Mouse (Mus musculus) granulocyte monocyte progenitor cell, adult 5-6 weeks (primary cell): ENCODE data around the gene Agbl1. TPM values are rescaled to one million over a fixed set of nuclear protein-coding genes. Genes with fewer than 3 reads are reported as not detected.

Source experiments
- ATAC-seq: replicated peaks from 2 replicates; pipeline ENCODE4 v1.8.0; 2016; ENCODE audit warnings: mild to moderate bottlenecking, moderate TSS enrichment, inconsistent platforms; ENCODE audit not compliant: poor library complexity, severe bottlenecking
- total RNA-seq, 2 experiments: library from RNA; stranded (forward) in 1 of 2; stranded (reverse) in 1 of 2; fragments of 200-712, 200-1000 nt in 1 of 2; fragments of >200 nt in 1 of 2; fragmentation: Nextera tagmentation in 1 of 2; gene quantifications; 2 replicates each; pipeline ENCODE4 v1.2.3; 2014 to 2017

The Agbl1 gene
- total RNA-seq, 2 experiments from 2014 or later = not detected

DNA sequence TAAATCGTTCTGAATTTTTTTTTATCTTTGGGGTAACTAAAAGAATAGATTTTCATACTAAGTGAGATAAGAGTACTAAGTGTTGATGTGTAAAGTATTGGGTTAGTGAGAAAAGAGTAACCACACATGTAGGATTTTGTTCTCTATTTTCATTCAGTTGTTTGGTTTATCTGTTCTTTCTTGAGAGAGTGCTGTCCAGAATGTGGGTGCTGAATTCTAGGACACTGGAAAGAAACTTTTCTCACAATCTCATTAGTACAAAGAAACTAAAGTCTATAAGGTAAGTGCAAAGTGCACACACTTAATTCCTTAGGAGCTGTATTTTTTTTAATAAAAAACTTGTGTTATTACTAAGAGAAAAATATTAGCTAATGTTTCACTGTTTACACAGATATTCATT, 674.4 kb downstream of the Agbl1 start:
- ATAC-seq = no peak

DNA sequence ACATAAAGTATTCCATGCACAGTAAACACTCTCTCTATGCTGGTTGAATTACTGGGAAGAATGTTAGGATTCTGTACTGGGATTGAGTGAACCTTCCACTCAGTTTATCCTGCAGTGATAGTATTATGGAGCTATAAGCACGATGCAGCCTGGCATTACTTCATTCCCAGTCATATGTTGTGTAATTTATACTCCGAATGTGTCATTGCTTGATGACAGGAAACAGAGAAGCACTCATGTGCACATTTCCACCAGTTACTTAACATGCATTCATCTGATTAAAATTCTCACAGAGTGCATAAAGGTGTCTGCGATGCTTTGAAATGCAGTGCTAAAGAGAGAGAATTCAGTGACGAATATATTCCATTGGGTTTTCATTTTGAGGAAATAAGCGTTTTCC, 682.0 kb downstream of the Agbl1 start:
- ATAC-seq = no peak

DNA sequence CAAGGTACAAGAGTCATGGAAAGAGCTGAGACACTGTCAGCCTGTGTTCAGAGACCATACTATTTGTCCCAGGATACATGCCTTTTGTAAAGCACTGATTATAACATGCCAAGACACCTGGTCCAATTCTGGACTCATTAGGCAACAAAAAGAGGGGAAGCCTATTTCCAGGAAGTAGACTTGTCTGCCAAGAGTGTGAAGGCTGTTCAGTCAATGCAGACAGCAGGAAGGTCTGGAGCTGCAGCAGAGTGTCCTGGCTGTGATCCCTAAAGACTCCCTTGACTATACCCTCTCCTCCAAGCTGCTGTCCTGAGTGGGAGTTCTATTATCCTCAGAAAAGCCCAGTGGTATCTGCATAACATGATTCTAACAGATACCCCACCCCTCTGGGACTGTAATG, 689.2 kb downstream of the Agbl1 start:
- ATAC-seq = no peak

DNA sequence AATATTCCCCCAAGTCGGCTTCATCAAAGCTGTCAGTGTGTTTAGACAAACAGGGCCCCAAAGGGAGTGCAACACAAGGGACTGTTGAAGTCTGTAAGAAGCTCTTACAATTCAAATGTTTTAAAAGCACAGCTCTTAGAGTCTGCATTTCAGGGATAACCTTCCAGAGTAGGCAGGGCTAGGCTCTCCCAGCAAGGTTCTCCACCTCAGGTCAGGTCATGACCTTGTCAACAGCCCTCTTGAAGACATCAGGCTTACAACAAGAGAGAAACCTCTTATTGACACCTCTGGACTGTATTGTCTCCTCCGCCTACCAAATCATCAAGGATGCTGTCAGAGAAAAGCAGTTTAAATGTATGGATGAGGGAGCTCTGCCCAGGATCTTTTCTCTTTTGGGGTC, 692.0 kb downstream of the Agbl1 start:
- no peak for ATAC-seq

DNA sequence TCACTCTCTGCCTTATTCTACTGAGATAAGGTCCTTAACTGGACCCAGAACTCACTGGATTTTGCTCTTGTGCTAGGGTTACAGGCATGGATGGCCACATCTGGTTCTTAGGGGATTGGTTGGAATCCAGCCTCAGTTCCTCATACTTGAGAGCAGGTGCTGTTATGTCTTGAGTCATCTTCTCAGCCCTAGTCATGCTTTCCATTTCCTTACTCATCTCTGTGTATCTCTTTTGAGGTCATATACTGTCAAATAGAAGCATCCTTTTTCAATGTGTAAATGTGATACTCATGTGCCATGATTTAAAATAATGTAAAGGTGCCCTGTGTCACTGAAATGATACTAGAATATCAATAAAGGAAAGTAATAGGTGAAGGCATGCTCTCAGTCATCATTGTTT, 705.5 kb downstream of the Agbl1 start:
- ATAC-seq = no peak

GRCm38 (mm10) chr7:76941531-76941930, 711.8 kb downstream of the Agbl1 start:
- ATAC-seq = peak; percentile 53

GRCm38 (mm10) chr7:76971334-76971733, 741.6 kb downstream of the Agbl1 start:
- ATAC-seq = 0 out of 2 replicates have a peak, but pooled peaks have one; percentile 35

DNA sequence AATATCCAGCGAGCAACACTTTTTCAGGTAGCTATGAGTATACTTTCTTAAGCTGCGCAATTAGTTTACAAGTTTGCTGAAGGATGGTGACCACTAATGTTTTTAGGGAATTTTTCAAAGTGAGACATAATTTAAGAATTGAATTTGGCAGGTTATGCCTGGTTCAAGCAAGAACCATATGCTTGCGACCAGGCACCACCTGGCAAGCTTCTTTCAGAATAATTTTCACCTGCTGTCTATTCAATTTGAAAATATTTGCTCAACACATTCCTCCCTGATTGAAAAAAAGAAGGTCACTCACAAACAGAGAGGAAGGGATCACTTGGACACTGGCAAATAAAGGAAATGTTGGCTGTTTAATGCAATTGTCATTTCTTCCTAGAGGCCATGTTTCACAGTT, 779.9 kb downstream of the Agbl1 start:
- no peak for ATAC-seq

- ATAC-seq = no peak
Measured at GRCm38 (mm10) chr7:77029019-77029418, 799.3 kb downstream of the Agbl1 start.

DNA sequence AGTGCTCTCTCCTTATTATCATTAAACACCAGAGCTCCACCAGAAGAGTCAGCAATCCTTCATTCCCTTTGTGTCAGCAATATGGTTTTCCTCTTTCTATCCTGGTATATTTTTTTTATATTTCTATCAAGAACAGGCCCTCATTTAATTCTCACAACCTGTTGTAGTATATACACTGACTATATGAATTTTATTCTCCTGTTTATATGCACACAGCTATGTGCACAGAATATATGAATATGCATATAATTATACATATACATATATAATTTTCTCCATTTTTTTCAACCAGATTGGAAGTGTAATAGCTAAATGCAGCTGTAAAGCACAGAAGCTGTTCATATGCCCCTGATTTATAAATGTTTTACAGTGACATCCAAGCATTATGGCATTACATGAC, 846.3 kb downstream of the Agbl1 start:
- no peak for ATAC-seq

DNA sequence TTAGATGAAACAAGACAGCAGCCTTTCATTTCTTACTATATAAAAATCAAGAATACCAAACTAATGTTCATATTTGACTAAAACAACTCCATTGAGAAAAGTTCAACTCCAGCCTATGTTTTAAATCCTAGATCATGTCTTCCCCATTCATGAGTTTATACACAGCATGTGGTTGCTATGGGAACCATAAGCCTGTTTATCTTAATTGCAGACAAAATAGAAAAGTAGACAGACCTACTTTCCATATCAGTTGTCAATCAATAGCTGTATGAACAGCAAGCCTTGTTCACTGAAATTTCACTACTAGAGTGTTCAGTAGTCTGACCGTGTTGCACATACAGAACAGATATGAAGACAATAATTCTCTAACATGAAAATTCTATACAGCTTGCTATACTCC, 857.6 kb downstream of the Agbl1 start:
- no peak for ATAC-seq

DNA sequence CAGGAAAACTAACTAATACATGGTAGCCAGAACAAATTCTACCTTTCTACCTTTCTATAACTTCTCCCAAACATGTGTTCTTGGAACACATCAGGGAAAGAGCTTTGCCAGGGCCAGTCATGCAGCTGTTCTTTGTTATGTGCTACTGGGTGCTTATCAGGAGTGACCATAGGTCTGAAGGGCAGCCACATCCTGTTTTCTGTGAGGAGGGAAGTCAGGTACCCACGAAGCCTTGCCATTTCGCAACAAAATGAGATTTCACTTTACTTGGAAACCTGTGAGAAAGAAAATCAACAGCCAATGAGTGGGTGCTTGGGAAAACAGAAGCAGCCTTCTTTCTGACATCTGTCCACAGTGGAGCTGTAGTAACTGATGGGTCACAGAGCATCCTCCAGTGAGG, 865.5 kb downstream of the Agbl1 start:
- peak; percentile 98 for ATAC-seq

- ATAC-seq = no peak
Measured at GRCm38 (mm10) chr7:77114021-77114420, 884.3 kb downstream of the Agbl1 start.

DNA sequence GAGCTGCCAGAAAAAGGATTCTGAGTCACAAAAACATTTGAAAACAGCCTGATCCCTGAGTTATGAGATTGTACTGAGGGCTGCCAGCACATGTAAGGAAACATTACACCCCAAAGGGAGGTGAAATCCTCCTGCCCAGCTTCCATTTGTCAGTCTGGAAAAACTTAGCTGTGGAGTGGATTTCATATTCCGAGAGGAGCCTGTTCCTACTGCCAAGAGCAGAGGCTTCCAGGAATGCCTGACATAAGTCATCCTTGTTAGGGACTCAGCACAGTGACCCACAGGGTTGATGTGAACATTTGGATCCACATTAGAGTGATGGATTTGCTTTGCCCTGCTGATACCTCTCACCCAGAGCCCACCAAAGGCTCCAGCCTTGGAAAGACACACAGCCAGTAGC, 899.4 kb downstream of the Agbl1 start:
- ATAC-seq = no peak

DNA sequence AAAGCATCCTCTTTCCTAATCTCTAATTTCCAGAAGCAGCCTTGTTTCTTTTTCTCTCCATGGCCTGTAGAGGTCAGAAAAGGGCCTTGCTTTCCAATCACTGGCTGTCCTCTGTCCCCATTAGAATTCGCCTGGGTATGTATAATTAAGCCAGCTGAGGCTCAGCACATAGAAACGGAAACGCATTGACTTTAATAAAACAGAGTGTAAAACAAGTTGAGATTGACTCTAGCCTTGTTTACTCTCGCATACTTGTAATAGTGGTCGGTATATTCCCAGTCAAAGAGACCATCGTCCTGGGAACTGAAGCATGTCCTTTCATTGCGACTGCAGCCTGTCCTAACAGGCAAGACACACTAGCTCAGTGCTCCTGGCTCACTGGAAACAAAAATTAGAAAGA, 902.3 kb downstream of the Agbl1 start:
- peak; percentile 59 for ATAC-seq

DNA sequence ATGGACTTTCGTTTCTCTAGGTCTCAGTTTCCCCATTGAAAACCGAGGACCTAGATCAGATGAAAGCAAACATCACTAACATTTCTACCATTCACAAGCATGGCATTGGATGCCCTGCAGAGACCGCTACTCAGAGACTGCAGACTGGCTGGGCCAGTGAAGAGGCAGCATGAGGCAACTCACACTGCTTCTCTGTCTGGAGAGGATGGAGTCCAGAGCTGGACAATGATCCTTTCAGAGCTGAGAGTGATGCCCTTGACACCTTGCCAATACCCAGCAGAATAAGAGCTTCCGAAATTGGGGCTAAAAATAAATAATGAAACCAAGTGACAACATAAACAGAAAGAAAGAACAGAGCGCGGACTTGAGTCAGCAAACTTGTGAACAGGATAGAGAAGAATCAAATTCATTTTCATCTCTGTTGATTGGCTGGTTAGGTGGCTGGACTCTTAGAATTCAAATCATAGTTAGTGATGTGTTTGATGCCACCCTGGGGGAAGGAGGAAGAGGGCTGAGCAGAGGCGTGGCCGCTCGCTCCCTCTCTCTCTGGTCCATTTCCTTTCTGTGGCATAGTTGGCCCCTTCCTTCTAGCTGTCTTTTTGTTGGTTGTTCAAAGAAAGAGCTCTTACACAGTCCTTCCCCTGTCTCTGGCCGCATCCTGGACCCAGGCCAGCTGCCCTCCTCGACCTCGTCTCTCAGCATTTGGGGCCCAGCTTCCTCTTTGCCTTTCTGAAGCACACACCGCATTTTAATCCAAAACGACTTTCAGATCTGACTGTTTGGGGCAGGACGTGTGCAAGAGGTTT, 903.1 kb downstream of the Agbl1 start:
- peak; percentile 90 for ATAC-seq

- no peak for ATAC-seq
Measured at GRCm38 (mm10) chr7:77134860-77135259, 905.2 kb downstream of the Agbl1 start.

- no peak for ATAC-seq
Measured at GRCm38 (mm10) chr7:77138707-77139106, 909.0 kb downstream of the Agbl1 start.

GRCm38 (mm10) chr7:77147527-77147926, 917.8 kb downstream of the Agbl1 start:
- no peak for ATAC-seq

GRCm38 (mm10) chr7:77148820-77149219, 919.1 kb downstream of the Agbl1 start:
- ATAC-seq = peak; percentile 79

DNA sequence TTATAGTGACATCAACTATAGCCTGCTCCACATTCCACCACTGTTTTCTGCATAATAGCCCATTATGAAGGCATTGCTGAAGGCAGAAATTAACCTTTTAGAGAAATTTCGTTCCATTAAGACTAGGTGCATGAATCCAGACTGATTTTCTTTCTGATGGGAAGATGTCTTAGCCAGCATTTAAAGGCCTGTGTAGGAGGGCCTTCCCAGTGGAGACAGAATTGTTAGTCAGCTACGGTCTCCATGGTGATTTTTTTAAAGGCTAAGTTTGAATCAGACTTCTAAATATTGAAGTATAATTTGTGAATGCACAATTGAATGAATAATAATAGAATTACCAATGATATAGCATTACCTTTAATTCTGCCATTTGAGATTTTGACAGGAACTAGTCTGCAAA, 920.2 kb downstream of the Agbl1 start:
- no peak for ATAC-seq

- no peak for ATAC-seq
Measured at GRCm38 (mm10) chr7:77152393-77152792, 922.7 kb downstream of the Agbl1 start.
